Mouse (Mus musculus): ENCODE measurements around the gene Dst.
A peak's percentile ranks its signal among the peaks of the same experiment; 100 is the strongest.
"Not testable (repeated sequence)": the region's sequence is repeated elsewhere in the genome, so short reads cannot be mapped to it uniquely, and the experiment has no call there.

Gene Dst

GRCm38 (mm10) chr1:34066401-34066800 is 158.4 kb downstream of the Dst start:
- DNase-seq (ENCODE audit: low read depth), result not testable (repeated sequence)

DNA sequence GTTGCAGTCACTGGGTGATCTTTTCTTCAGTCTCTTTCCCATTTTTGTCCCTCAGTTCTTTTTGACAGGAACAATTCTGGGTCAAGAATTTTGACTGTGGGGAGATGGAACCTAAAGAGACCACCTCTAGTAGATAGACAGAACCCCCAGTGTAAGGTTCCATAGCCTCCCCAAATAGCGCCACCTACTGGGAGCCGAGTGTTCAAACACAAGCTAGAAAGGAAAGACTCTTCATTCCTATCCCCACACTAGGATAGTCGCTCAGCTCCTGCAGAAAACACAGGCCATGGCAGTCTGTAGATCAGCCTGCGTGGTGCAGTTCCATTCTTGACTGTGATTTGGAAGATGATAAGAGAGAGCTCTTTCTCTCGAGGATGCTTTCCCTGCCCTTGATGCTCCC is 160.3 kb downstream of the Dst start:
- peak; percentile 52 for DNase-seq (ENCODE audit: low read depth)

DNA sequence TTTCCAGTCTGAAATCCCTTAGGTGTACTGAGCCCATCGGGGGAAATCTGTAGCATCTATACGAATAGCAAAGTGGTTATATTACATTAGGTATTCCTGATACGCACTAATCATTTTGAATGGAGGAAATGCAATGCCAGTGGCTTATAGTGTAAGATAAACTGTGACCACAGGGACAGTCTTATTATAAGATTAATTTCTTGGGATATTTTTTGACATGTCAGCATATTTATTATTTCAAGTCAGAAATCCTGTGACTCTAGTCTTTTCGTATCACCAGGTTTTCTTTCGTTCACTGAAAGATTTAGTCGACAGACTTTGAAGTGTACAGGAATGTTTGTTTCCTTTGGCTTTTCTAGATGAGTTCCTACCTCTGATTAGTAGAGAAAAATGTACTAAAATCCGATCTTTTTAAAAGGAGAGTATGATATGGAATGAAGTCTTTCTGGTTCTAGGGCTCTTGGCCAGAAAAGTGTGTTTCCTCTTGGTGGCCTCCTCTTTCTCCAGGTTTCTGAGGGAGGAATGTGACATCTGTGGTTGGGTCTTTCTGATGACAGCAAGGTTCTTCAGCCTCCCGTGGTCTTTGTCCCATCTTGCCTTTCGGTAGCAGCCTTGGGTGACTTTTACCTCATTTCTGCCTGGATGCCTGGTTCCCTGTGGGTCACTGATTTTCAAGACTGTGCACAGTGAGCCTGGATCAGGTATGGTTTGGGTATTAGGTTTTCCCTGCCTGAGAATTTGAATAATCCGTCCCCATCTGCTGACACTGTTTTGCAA is 161.7 kb downstream of the Dst start:
- DNase-seq (ENCODE audit: low read depth), result no peak

DNA sequence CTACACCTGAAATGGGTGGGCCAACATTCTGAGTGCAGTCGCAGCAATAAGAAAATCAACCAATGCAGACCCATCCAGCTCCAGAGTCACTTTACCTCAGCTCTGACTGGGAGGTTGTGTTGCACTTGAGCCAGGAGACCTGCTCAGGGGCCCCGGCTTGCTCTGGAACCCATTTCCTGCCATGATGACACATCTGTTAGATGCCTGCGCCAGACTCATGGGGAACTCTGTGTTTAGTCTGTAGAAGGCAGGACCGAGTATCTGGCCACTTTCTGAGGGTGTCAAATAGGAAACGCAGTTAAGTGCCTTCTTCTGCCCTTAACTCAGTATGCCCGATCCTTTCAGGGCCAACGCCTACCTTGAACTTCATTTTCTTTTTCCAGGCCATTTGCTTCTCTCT is 162.4 kb downstream of the Dst start:
- DNase-seq (ENCODE audit: low read depth), result no peak

GRCm38 (mm10) chr1:34070991-34071639 is 163.1 kb downstream of the Dst start:
- no peak for DNase-seq (ENCODE audit: low read depth)

DNA sequence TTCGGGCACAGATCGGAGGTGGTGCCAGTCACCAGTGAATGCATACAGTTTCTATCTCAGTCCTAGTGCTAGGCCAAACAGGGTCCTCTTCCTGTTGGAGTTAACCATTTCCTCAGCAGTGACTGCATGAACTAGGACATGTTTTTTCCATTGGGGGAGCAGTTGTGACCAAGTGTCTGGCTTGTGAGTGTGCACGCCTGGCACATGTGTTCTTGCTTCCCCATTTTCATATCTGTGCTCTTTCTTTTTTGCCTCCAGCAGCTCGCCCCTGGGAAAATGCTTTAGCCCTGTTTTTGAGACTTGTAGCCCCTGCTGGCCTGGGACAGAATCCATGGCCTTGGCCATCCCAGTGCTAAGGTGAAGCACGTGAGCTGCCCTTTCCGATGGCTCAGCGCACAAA is 164.2 kb downstream of the Dst start:
- no peak for DNase-seq (ENCODE audit: low read depth)

GRCm38 (mm10) chr1:34073436-34074169 is 165.6 kb downstream of the Dst start:
- DNase-seq (ENCODE audit: low read depth), result no peak

DNA sequence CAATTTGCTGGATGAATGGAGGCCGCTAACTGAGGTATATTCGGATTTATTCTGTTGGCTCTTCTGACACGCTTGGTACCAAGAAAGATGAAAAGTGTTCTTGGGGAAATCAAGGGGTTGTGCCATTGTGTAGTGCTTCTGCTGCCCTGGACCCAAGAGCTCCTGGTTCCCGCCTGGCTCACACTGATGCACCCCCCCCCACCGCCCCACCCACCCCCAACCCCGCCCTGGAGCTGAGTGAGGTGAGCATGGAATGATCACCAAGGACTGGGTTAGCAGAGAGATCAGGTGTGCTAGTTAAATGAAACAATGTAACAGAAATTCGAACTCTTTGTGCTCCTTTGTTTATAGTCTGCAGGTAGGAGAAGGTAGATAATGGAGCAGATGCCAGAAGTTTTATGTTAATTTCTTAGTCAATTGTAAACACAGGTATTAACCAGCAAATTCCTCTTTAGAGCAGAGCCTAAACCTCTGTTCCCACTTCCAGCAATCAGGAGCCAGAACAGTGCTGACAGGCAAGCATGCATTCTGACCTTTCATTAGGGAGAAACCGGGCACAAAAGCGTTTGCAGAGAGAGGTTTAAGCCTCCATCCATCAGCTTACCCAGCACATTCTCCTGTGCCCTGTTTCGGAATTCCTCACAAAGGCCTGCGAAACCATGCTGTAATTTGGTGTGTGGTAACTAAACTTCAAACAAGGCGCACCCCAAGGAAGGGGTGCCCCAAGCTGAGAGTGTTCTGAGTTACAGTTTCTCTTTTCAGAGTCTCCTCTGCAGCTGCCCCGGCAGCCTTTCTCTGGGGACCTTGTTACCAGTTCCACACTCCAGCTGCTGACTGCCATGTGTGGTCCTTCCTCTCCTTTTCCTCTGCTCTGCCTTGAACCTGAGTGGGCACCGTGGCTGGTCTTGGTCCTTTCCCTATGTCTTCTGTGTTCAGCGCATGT is 166.5 kb downstream of the Dst start:
- no peak for DNase-seq (ENCODE audit: low read depth)

DNA sequence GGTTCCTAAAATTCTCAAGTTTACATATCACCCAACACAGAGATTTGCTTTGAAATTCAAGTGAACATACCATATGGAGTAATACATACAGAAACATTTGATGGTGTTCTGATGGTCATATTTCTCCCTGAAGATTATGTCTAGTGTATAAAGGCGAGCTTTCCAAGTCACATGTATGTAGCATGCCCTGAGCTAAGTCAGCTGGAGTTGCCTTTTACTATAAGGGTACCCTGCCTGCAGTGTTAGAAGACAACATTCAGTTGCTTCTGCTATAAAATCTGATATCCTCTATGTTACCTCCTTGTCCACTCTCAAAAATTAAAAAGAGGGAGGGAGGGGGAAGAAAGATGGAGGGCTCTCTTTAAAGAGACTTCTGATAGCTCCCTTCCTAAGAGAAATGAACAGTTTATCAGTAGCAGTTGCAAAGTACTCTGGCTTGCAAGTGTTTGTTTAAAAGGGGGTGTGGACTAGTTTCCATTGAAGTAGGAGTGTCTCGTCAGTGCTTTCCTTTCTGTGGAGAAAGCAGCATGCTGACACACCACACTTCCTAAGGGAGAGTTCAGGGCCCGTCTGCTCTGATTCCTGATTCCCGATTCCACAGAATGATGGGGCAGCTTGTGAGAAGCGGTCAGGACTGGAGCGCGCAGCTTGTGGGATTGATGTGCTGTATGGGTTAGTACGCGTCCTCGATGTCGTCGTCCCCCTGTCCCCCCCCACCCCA is 168.8 kb downstream of the Dst start:
- no peak for DNase-seq (ENCODE audit: low read depth)

DNA sequence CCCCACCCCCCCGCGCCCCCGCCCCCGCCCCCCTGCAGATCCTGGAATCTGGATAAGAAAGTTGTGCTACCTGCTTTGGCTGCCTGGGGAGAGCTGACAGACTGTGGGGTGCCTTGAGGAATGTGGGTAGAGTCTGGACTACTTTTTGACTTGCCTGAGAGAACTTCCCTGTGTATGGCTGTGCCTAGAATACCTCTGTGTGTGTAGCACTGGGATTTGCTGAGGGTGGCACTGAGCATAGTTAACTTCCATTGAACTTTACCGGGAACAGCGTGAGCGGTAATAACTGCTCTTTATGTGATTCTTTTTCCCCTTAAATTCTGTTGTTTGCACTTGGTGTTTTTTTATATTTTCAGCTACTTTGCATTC is 169.4 kb downstream of the Dst start:
- no peak for DNase-seq (ENCODE audit: low read depth)

GRCm38 (mm10) chr1:34077941-34078340 is 169.9 kb downstream of the Dst start:
- no peak for DNase-seq (ENCODE audit: low read depth)

- DNase-seq (ENCODE audit: low read depth), result no peak
These were observed 181.0 kb downstream of the Dst start for GRCm38 (mm10) chr1:34089011-34089410.

DNA sequence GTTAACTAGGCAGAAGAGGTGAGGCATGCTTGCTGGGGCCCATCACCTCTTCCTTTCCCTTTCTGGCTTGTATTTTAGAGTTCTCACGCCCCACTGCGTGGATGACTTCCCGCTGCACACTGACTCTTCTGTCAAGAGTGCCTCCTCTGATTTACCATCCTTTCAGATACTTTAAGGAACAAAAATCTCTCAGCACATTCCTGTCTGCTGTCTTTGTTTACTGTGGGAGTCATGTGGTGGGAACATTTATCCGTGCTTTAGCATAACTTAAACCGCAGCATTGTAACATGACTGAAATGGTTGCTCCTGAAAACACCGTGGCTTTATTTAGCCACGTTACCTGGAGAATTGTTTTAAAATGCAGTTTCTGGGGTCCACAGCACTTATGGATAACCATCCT is 182.7 kb downstream of the Dst start:
- DNase-seq (ENCODE audit: low read depth), result no peak

DNA sequence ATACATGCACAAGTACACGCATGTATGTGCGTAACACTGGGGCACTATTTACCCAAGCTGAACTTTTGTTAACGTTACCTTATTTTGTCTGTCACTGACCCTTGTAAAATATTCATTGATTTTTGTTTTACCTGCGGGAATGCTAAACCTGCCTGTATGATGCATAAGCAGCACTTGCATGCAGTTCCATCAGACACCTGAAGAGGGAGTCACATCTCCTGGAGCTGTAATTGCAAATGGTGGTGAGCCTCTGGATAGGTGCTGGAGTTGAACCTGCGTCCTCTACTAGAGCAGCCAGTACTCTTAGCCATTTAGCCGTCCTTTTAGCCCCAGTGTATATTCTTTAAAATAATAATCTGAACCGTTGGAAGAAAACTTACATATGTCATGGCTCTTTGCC is 185.6 kb downstream of the Dst start:
- peak; percentile 15 for DNase-seq (ENCODE audit: low read depth)

GRCm38 (mm10) chr1:34094301-34094700 is 186.3 kb downstream of the Dst start:
- no peak for DNase-seq (ENCODE audit: low read depth)

GRCm38 (mm10) chr1:34095173-34095572 is 187.1 kb downstream of the Dst start:
- DNase-seq (ENCODE audit: low read depth), result no peak

GRCm38 (mm10) chr1:34096923-34097322 is 188.9 kb downstream of the Dst start:
- no peak for DNase-seq (ENCODE audit: low read depth)

DNA sequence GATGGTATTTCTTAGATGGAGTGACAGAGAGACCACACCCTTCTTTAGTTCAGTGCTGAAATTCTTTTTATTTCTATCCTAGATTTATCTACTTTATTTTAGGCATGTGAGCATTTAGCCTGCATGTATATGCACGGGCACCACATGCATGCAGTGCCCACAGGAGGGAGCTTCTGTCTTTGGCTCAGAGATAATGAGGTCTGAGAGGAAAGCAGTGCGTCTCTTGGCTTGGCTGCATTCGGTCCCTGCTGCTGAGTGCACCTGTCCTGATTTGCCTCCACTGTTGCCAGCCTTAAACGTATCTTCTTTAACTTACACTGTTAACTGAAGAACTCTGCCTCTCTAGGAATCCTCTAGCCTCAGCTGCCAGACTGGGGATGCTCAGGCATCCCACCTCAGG is 189.6 kb downstream of the Dst start:
- DNase-seq (ENCODE audit: low read depth), result no peak

DNA sequence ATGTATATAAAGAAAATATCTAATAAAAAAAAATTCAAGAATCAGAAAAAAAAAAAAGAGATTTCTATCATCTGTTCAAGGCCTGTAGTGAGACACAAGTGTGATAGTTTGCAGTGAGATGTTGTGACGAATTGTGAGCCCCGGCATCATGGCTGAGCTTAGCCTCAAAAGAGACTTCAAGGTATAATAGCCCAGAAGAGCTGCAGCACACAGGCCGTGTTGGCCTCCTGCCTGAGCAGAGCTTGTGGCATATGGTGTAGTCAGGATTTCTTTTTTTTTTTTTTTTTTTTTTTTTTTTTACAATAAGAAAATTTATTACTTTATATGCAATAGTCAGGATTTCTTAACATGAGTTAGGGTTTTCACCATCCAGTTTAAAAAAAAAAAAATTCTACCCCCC is 191.4 kb downstream of the Dst start:
- DNase-seq (ENCODE audit: low read depth), result no peak

DNA sequence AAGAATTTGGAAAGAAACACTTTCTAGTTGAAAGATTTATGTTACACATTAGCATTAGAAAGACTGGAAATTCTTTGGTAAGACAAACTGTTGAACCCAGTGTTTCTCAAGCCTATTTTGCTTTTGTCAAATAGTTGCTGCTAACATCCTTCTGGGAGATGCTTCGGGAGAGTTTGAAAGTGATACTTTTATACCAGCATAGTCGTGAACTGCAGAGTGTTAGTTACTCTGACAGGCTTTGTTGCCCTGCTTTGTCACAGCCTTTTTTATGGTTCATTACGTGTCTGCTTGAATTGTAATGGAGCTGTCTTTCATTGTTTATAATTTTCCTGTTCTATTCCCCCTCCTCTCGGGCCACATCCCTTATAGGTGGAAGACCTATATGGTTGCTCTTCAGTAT is 192.4 kb downstream of the Dst start:
- DNase-seq (ENCODE audit: low read depth), result no peak

- no peak for DNase-seq (ENCODE audit: low read depth)
These were observed 194.6 kb downstream of the Dst start for GRCm38 (mm10) chr1:34102604-34103003.
